ENCODE assay signal across 8 mouse cellular contexts in the genomic region with DNA sequence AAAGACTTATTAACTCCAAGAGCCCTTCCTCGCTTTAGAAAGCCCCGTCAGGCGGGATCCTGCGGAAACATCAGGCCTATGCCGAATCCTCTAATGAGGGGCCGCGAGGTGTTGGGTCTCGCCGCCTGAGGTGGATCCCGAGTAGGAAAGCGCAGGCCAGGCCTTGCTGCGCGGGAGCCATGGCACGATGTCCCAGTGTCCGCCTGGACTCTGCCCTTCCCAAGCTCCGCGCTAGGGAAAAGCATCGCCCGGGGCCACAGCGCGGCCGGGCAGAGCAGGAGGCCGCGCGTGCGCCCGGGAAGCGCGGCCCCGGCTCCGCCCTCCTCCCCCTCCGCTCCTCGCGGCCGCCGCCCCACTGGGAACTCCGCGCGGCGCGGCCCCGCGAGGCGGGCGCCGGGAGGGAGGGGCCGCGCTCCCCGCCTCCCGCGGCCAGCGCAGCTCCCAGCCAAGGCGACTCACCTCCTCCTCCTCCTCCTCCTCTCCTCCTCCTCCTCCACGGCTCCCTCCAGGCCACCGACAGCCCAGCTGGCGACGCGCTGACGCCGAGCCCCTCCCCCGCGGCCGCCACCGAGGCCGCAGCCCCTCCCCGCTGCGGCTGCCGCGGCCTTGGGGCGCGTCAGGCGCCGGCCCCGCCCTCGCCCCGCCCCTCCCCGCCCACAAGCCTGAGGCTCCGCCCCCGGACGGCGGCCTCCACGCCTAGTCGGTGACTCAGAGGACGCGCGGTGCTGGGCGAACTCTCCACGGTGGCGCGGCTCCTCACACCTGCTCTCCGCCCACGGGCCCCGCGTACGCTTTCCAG. TPM values are rescaled to one million over a fixed set of nuclear protein-coding genes. Genes with fewer than 3 reads are reported as not detected.
DNase-seq lines count a peak whose midpoint lies in the region; ATAC-seq and TF ChIP-seq lines count a peak whose summit lies in the region.

No protein-coding gene starts in this region.

- peak overlapping the region; percentile 96 to 100 for H3K4me3 ChIP-seq in ES-E14 (ENCODE audit: insufficient read depth in 1 of 2, low read depth in 1 of 2, low read length in 2 of 2, poor library complexity in 1 of 2, severe bottlenecking in 1 of 2)
- H3K4me3 ChIP-seq in forebrain, embryonic 15.5 days = peak overlapping the region; percentile 78
- peak overlapping the region; percentile 70 for H3K4me3 ChIP-seq in neural tube, embryonic 14.5 days (ENCODE audit: low read depth, low read length)
- H3K4me3 ChIP-seq in testis, adult 2 months (ENCODE audit: control insufficient read depth, low read depth, low read length) = peak overlapping the region; percentile 100

- peak; percentile 87 for TF ChIP-seq POLR2A in testis, adult 2 months (IDR thresholded peaks at IDR 0.05; ENCODE audit: control insufficient read depth, low read depth, low read length)

- H3K36me3 ChIP-seq in ES-E14 (ENCODE audit: control insufficient read depth, insufficient read depth, low read length, poor library complexity, severe bottlenecking) = no peaks in the 10 kb centered on the region
- no peaks in the 10 kb centered on the region for H3K36me3 ChIP-seq in forebrain, embryonic 15.5 days
- H3K36me3 ChIP-seq in neural tube, embryonic 14.5 days (ENCODE audit: control insufficient read depth, insufficient read depth, low read length) = no peaks in the 10 kb centered on the region
- no peaks in the 10 kb centered on the region for H3K36me3 ChIP-seq in testis, adult 2 months (ENCODE audit: control insufficient read depth, insufficient read depth, low read length)

- H3K4me1 ChIP-seq in ES-E14 (ENCODE audit: control insufficient read depth in 2 of 2, insufficient read depth in 2 of 2, low read length in 2 of 2, poor library complexity in 1 of 2) = peaks cover 0 to 3% of the 10 kb centered on the region in 2 experiments; a peak in 1 of 4 replicates
- peaks cover 15% of the 10 kb centered on the region for H3K4me1 ChIP-seq in forebrain, embryonic 15.5 days
- H3K4me1 ChIP-seq in neural tube, embryonic 14.5 days (ENCODE audit: control insufficient read depth, insufficient read depth, low read length) = no peaks in the 10 kb centered on the region
- peaks cover 5% of the 10 kb centered on the region; the same call in 1 of the 2 replicates for H3K4me1 ChIP-seq in testis, adult 2 months (ENCODE audit: control insufficient read depth, insufficient read depth, low read length)

- no peaks in the 10 kb centered on the region for H3K9me3 ChIP-seq in ES-E14 (ENCODE audit: control insufficient read depth, insufficient read depth, low read depth, low read length)
- no peaks in the 10 kb centered on the region for H3K9me3 ChIP-seq in forebrain, embryonic 15.5 days
- H3K9me3 ChIP-seq in neural tube, embryonic 14.5 days (ENCODE audit: control insufficient read depth, low read length) = no peaks in the 10 kb centered on the region

- H3K27me3 ChIP-seq in forebrain, embryonic 15.5 days = no peaks in the 10 kb centered on the region
- H3K27me3 ChIP-seq in neural tube, embryonic 14.5 days (ENCODE audit: control insufficient read depth, insufficient read depth, low read length) = no peaks in the 10 kb centered on the region
- H3K27me3 ChIP-seq in testis, adult 2 months (ENCODE audit: control insufficient read depth, insufficient read depth, low read length) = no peaks in the 10 kb centered on the region

- H3K4me2 ChIP-seq in forebrain, embryonic 15.5 days (replicated peaks) = peak overlapping the region; percentile 86
- peak overlapping the region; percentile 79 for H3K4me2 ChIP-seq in neural tube, embryonic 14.5 days (ENCODE audit: low read depth, low read length)

- peak overlapping the region; percentile 93 for H3K27ac ChIP-seq in ES-E14 (ENCODE audit: insufficient read depth, low read depth, low read length, poor library complexity, severe bottlenecking)
- peak overlapping the region; percentile 93 for H3K27ac ChIP-seq in forebrain, embryonic 15.5 days (replicated peaks)
- peak overlapping the region; percentile 90 for H3K27ac ChIP-seq in neural tube, embryonic 14.5 days (ENCODE audit: low read depth, low read length)
- peak overlapping the region; percentile 98 for H3K27ac ChIP-seq in testis, adult 2 months (ENCODE audit: control insufficient read depth, insufficient read depth, low read depth, low read length)

- no peak for TF ChIP-seq CTCF in testis, adult 2 months (IDR thresholded peaks at IDR 0.05; ENCODE audit: control insufficient read depth, insufficient read depth, insufficient replicate concordance, low read depth, low read length)

- ATAC-seq in forebrain, embryonic 15.5 days (replicated peaks) = peak; percentile 97
- peak; percentile 98 for ATAC-seq in neural tube, embryonic 14.5 days (ENCODE audit: low read depth)

- in situ Hi-C loops in ES-E14 (cut with MboI; ENCODE audit: low sequenced_read_pairs in 2 of 2, unreplicated experiment in 2 of 2) = no loop called here

- peak; percentile 56 for DNase-seq in ES-E14 (ENCODE audit: low read depth, low spot score)
- peak; percentile 95 for DNase-seq in cerebellum, adult 11-12 months
- peak; percentile 92 for DNase-seq in heart, postnatal 25 days (ENCODE audit: low spot score)
- DNase-seq in layer of hippocampus, adult 11-12 months (ENCODE audit: low spot score) = peak; percentile 90
- peak; percentile 93 to 95 for DNase-seq in lung, adult 18-20 months

- intact Hi-C loops in heart, postnatal 25 days (cut with DNase I) = loop anchor here (5.0 kb wide), 1 partner anchor 185 kb away; no protein-coding TSS in a partner anchor

- under 1% methylated on average over 66 of the region's 95 CpGs for WGBS in forebrain, embryonic 15.5 days
- WGBS in neural tube, embryonic 14.5 days = under 1% methylated on average over 72 of the region's 95 CpGs

- H3K9ac ChIP-seq in ES-E14 (ENCODE audit: insufficient read depth, low read depth, low read length, poor library complexity, severe bottlenecking) = peak overlapping the region; percentile 100
- H3K9ac ChIP-seq in forebrain, embryonic 15.5 days (replicated peaks) = peak overlapping the region; percentile 87
- H3K9ac ChIP-seq in neural tube, embryonic 14.5 days (replicated peaks; ENCODE audit: low read depth, low read length) = peak overlapping the region; percentile 70

TF ChIP-seq in ES-E14, 5 proteins besides CTCF, POLR2A, EP300 and RAD21:
- no peak for TF ChIP-seq ZC3H11A (IDR thresholded peaks at IDR 0.05; ENCODE audit: borderline replicate concordance, low read depth, low read length)
- no peak for TF ChIP-seq ZNF384 (IDR thresholded peaks at IDR 0.05; ENCODE audit: low read depth, low read length)
- no peak for TF ChIP-seq MAFK (IDR thresholded peaks at IDR 0.05; ENCODE audit: insufficient read depth, low read depth, low read length)
- no peak for TF ChIP-seq CHD2 (IDR thresholded peaks at IDR 0.05; ENCODE audit: low read depth, low read length)
- TF ChIP-seq HCFC1 (IDR thresholded peaks at IDR 0.05; ENCODE audit: borderline replicate concordance, insufficient read depth, low read length) = no peak

RNA-seq across cellular contexts. Expression of a gene that starts 0.6 kb away (rescaled TPM):
- 10.4 and 11.2 TPM in 2 replicates for total RNA-seq in ES-E14 (2012; rRNA removed)
- polyA plus RNA-seq in forebrain, embryonic 15.5 days (2015; fragmentation: Nextera tagmentation; extraction: Ambion mirVana) = 25.9 and 35.9 TPM in 2 replicates
- total RNA-seq in heart, postnatal 25 days (2021) = 10 to 100 TPM; 14.4 to 21.9 TPM
- polyA plus RNA-seq in neural tube, embryonic 14.5 days (2014; fragmentation: Nextera tagmentation; extraction: Ambion mirVana) = 23.9 and 28.4 TPM in 2 replicates
- 14.3 and 15.5 TPM in 2 replicates for polyA plus RNA-seq in testis, adult 2 months (2012; rRNA removed)

Comparison
In these comparisons a context has a peak if more than half of its experiments do, and no peak if none do; other contexts are left out.
1. Peak in every context shown above with its lines: DNase-seq, ATAC-seq, H3K4me3 ChIP-seq and H3K27ac ChIP-seq.